Mouse (Mus musculus): ENCODE measurements around the gene Tbcd. TPM values are rescaled to one million over a fixed set of nuclear protein-coding genes. Genes with fewer than 3 reads are reported as not detected.

Tbcd gene
- polyA plus RNA-seq, 1 experiment: not detected

- Histone ChIP-seq H3K4me3 (ENCODE audit: insufficient read depth, low read depth, low read length) (no peak overlapping the region), H3K4me1 (ENCODE audit: control insufficient read depth, insufficient read depth, low read length) (peaks cover 15% of the 10 kb centered on the region), H3K27ac (ENCODE audit: insufficient read depth, low read depth, low read length) (no peak overlapping the region)
- 65% methylated on average over 4 of the region's 4 CpGs for WGBS
- no peak for TF ChIP-seq CTCF (IDR thresholded peaks at IDR 0.05; ENCODE audit: insufficient read depth, low read depth, low read length)
- TF ChIP-seq POLR2A (IDR thresholded peaks at IDR 0.05; ENCODE audit: insufficient read depth, low read depth, low read length): no peak
Measured at GRCm38 (mm10) chr11:121552167-121552566, 100.4 kb downstream of the Tbcd start.

GRCm38 (mm10) chr11:121552846-121553457 lies 101.2 kb downstream of the Tbcd start:
- Histone ChIP-seq H3K4me3 (ENCODE audit: insufficient read depth, low read depth, low read length) (no peak overlapping the region), H3K27ac (ENCODE audit: insufficient read depth, low read depth, low read length) (no peak overlapping the region), H3K4me1 (ENCODE audit: control insufficient read depth, insufficient read depth, low read length) (peaks cover 15% of the 10 kb centered on the region)
- TF ChIP-seq POLR2A (IDR thresholded peaks at IDR 0.05; ENCODE audit: insufficient read depth, low read depth, low read length): no peak
- no peak for TF ChIP-seq CTCF (IDR thresholded peaks at IDR 0.05; ENCODE audit: insufficient read depth, low read depth, low read length)
- WGBS: 82% methylated on average over 7 of the region's 7 CpGs

GRCm38 (mm10) chr11:121553458-121553857 lies 101.7 kb downstream of the Tbcd start:
- TF ChIP-seq POLR2A (IDR thresholded peaks at IDR 0.05; ENCODE audit: insufficient read depth, low read depth, low read length) (no peak), CTCF (IDR thresholded peaks at IDR 0.05; ENCODE audit: insufficient read depth, low read depth, low read length) (no peak)
- no peak overlapping the region for H3K4me3 ChIP-seq (ENCODE audit: insufficient read depth, low read depth, low read length)
- peaks cover 13% of the 10 kb centered on the region for H3K4me1 ChIP-seq (ENCODE audit: control insufficient read depth, insufficient read depth, low read length)
- no peak overlapping the region for H3K27ac ChIP-seq (ENCODE audit: insufficient read depth, low read depth, low read length)
- WGBS: 89% methylated on average over 3 of the region's 3 CpGs

GRCm38 (mm10) chr11:121556727-121557126 lies 105.0 kb downstream of the Tbcd start:
- no peak overlapping the region for H3K27ac ChIP-seq (ENCODE audit: insufficient read depth, low read depth, low read length)
- 69% methylated on average over 1 of the region's 1 CpGs for WGBS
- TF ChIP-seq CTCF (IDR thresholded peaks at IDR 0.05; ENCODE audit: insufficient read depth, low read depth, low read length): no peak
- no peak for TF ChIP-seq POLR2A (IDR thresholded peaks at IDR 0.05; ENCODE audit: insufficient read depth, low read depth, low read length)
- H3K4me3 ChIP-seq (ENCODE audit: insufficient read depth, low read depth, low read length): no peak overlapping the region
- peaks cover 3% of the 10 kb centered on the region; the same call in 1 of the 2 replicates for H3K4me1 ChIP-seq (ENCODE audit: control insufficient read depth, insufficient read depth, low read length)

- no peak overlapping the region for H3K27ac ChIP-seq (ENCODE audit: insufficient read depth, low read depth, low read length)
- TF ChIP-seq POLR2A (IDR thresholded peaks at IDR 0.05; ENCODE audit: insufficient read depth, low read depth, low read length) (no peak), CTCF (IDR thresholded peaks at IDR 0.05; ENCODE audit: insufficient read depth, low read depth, low read length) (no peak)
- 100% methylated on average over 1 of the region's 1 CpGs for WGBS
- H3K4me3 ChIP-seq (ENCODE audit: insufficient read depth, low read depth, low read length): no peak overlapping the region
- no peaks in the 10 kb centered on the region for H3K4me1 ChIP-seq (ENCODE audit: control insufficient read depth, insufficient read depth, low read length)
Measured at GRCm38 (mm10) chr11:121557946-121558345, 106.2 kb downstream of the Tbcd start.

- no peak for TF ChIP-seq POLR2A (IDR thresholded peaks at IDR 0.05; ENCODE audit: insufficient read depth, low read depth, low read length)
- TF ChIP-seq CTCF (IDR thresholded peaks at IDR 0.05; ENCODE audit: insufficient read depth, low read depth, low read length): no peak
- H3K27ac ChIP-seq (ENCODE audit: insufficient read depth, low read depth, low read length): no peak overlapping the region
- no peak overlapping the region for H3K4me3 ChIP-seq (ENCODE audit: insufficient read depth, low read depth, low read length)
- H3K4me1 ChIP-seq (ENCODE audit: control insufficient read depth, insufficient read depth, low read length): no peaks in the 10 kb centered on the region
- WGBS: 70% methylated on average over 3 of the region's 3 CpGs
Measured at GRCm38 (mm10) chr11:121558522-121558921, 106.8 kb downstream of the Tbcd start.

GRCm38 (mm10) chr11:121559527-121560293 lies 108.0 kb downstream of the Tbcd start:
- TF ChIP-seq POLR2A (IDR thresholded peaks at IDR 0.05; ENCODE audit: insufficient read depth, low read depth, low read length) (no peak), CTCF (IDR thresholded peaks at IDR 0.05; ENCODE audit: insufficient read depth, low read depth, low read length) (no peak)
- Histone ChIP-seq H3K27ac (ENCODE audit: insufficient read depth, low read depth, low read length) (no peak overlapping the region), H3K4me3 (ENCODE audit: insufficient read depth, low read depth, low read length) (no peak overlapping the region), H3K4me1 (ENCODE audit: control insufficient read depth, insufficient read depth, low read length) (no peaks in the 10 kb centered on the region)
- WGBS: 91% methylated on average over 4 of the region's 4 CpGs

GRCm38 (mm10) chr11:121560294-121560663 lies 108.5 kb downstream of the Tbcd start:
- H3K4me3 ChIP-seq (ENCODE audit: insufficient read depth, low read depth, low read length): no peak overlapping the region
- H3K4me1 ChIP-seq (ENCODE audit: control insufficient read depth, insufficient read depth, low read length): no peaks in the 10 kb centered on the region
- TF ChIP-seq POLR2A (IDR thresholded peaks at IDR 0.05; ENCODE audit: insufficient read depth, low read depth, low read length) (no peak), CTCF (IDR thresholded peaks at IDR 0.05; ENCODE audit: insufficient read depth, low read depth, low read length) (no peak)
- WGBS: 84% methylated on average over 7 of the region's 7 CpGs
- no peak overlapping the region for H3K27ac ChIP-seq (ENCODE audit: insufficient read depth, low read depth, low read length)

- H3K4me1 ChIP-seq (ENCODE audit: control insufficient read depth, insufficient read depth, low read length): no peaks in the 10 kb centered on the region
- no peak overlapping the region for H3K27ac ChIP-seq (ENCODE audit: insufficient read depth, low read depth, low read length)
- WGBS: 95% methylated on average over 5 of the region's 5 CpGs
- TF ChIP-seq POLR2A (IDR thresholded peaks at IDR 0.05; ENCODE audit: insufficient read depth, low read depth, low read length): no peak
- no peak overlapping the region for H3K4me3 ChIP-seq (ENCODE audit: insufficient read depth, low read depth, low read length)
Measured at GRCm38 (mm10) chr11:121563312-121563711, 111.6 kb downstream of the Tbcd start.
